Mouse (Mus musculus): ENCODE data around the gene Bms1. TPM values are rescaled to one million over a fixed set of nuclear protein-coding genes. Genes with fewer than 3 reads are reported as not detected.

Bms1 gene
- polyA plus RNA-seq, 1 experiment = 39.6 TPM

- no peak for TF ChIP-seq POLR2A (IDR thresholded peaks at IDR 0.05; ENCODE audit: low read depth, low read length)
- peak; percentile 50; the same call in 1 of the 2 replicates for TF ChIP-seq CTCF (IDR thresholded peaks at IDR 0.05; ENCODE audit: borderline replicate concordance, insufficient read depth, low read length)
- H3K27ac ChIP-seq (ENCODE audit: insufficient read depth, low read length) = no peak overlapping the region
- H3K4me3 ChIP-seq (ENCODE audit: insufficient read depth, low read length) = no peak overlapping the region
- H3K4me1 ChIP-seq (ENCODE audit: control insufficient read depth, insufficient read depth, low read length) = no peaks in the 10 kb centered on the region
These were observed 46.0 kb downstream of the Bms1 start for GRCm38 (mm10) chr6:118373294-118373693.

GRCm38 (mm10) chr6:118372794-118373193 lies 46.5 kb downstream of the Bms1 start:
- no peak overlapping the region for H3K27ac ChIP-seq (ENCODE audit: insufficient read depth, low read length)
- TF ChIP-seq POLR2A (IDR thresholded peaks at IDR 0.05; ENCODE audit: low read depth, low read length) = no peak
- TF ChIP-seq CTCF (IDR thresholded peaks at IDR 0.05; ENCODE audit: borderline replicate concordance, insufficient read depth, low read length) = no peak
- H3K4me3 ChIP-seq (ENCODE audit: insufficient read depth, low read length) = no peak overlapping the region
- no peaks in the 10 kb centered on the region for H3K4me1 ChIP-seq (ENCODE audit: control insufficient read depth, insufficient read depth, low read length)

GRCm38 (mm10) chr6:118367502-118367901 lies 51.8 kb downstream of the Bms1 start:
- Histone ChIP-seq H3K4me3 (ENCODE audit: insufficient read depth, low read length) (no peak overlapping the region), H3K4me1 (ENCODE audit: control insufficient read depth, insufficient read depth, low read length) (peaks cover 14% of the 10 kb centered on the region), H3K27ac (ENCODE audit: insufficient read depth, low read length) (peak overlapping the region; percentile 17; the same call in 1 of the 2 replicates)
- no peak for TF ChIP-seq CTCF (IDR thresholded peaks at IDR 0.05; ENCODE audit: borderline replicate concordance, insufficient read depth, low read length)
- TF ChIP-seq POLR2A (IDR thresholded peaks at IDR 0.05; ENCODE audit: low read depth, low read length) = no peak

GRCm38 (mm10) chr6:118366196-118366595 lies 53.1 kb downstream of the Bms1 start:
- Histone ChIP-seq H3K4me3 (ENCODE audit: insufficient read depth, low read length) (no peak overlapping the region), H3K4me1 (ENCODE audit: control insufficient read depth, insufficient read depth, low read length) (peaks cover 14% of the 10 kb centered on the region), H3K27ac (ENCODE audit: insufficient read depth, low read length) (no peak overlapping the region; the same call in 1 of the 2 replicates)
- TF ChIP-seq POLR2A (IDR thresholded peaks at IDR 0.05; ENCODE audit: low read depth, low read length) (no peak), CTCF (IDR thresholded peaks at IDR 0.05; ENCODE audit: borderline replicate concordance, insufficient read depth, low read length) (no peak)

GRCm38 (mm10) chr6:118365781-118366180 lies 53.5 kb downstream of the Bms1 start:
- TF ChIP-seq POLR2A (IDR thresholded peaks at IDR 0.05; ENCODE audit: low read depth, low read length) = no peak
- TF ChIP-seq CTCF (IDR thresholded peaks at IDR 0.05; ENCODE audit: borderline replicate concordance, insufficient read depth, low read length) = no peak
- H3K4me3 ChIP-seq (ENCODE audit: insufficient read depth, low read length) = no peak overlapping the region
- peaks cover 14% of the 10 kb centered on the region for H3K4me1 ChIP-seq (ENCODE audit: control insufficient read depth, insufficient read depth, low read length)
- H3K27ac ChIP-seq (ENCODE audit: insufficient read depth, low read length) = no peak overlapping the region; the same call in 1 of the 2 replicates

- TF ChIP-seq CTCF (IDR thresholded peaks at IDR 0.05; ENCODE audit: borderline replicate concordance, insufficient read depth, low read length) (no peak), POLR2A (IDR thresholded peaks at IDR 0.05; ENCODE audit: low read depth, low read length) (no peak)
- Histone ChIP-seq H3K4me3 (ENCODE audit: insufficient read depth, low read length) (no peak overlapping the region), H3K27ac (ENCODE audit: insufficient read depth, low read length) (no peak overlapping the region), H3K4me1 (ENCODE audit: control insufficient read depth, insufficient read depth, low read length) (no peaks in the 10 kb centered on the region)
These were observed 68.9 kb downstream of the Bms1 start for GRCm38 (mm10) chr6:118350342-118350741.

GRCm38 (mm10) chr6:118348186-118348585 lies 71.1 kb downstream of the Bms1 start:
- no peak overlapping the region for H3K27ac ChIP-seq (ENCODE audit: insufficient read depth, low read length)
- TF ChIP-seq POLR2A (IDR thresholded peaks at IDR 0.05; ENCODE audit: low read depth, low read length) = no peak
- no peaks in the 10 kb centered on the region for H3K4me1 ChIP-seq (ENCODE audit: control insufficient read depth, insufficient read depth, low read length)
- H3K4me3 ChIP-seq (ENCODE audit: insufficient read depth, low read length) = no peak overlapping the region

- no peak for TF ChIP-seq CTCF (IDR thresholded peaks at IDR 0.05; ENCODE audit: borderline replicate concordance, insufficient read depth, low read length)
- TF ChIP-seq POLR2A (IDR thresholded peaks at IDR 0.05; ENCODE audit: low read depth, low read length) = no peak
- Histone ChIP-seq H3K4me3 (ENCODE audit: insufficient read depth, low read length) (no peak overlapping the region), H3K4me1 (ENCODE audit: control insufficient read depth, insufficient read depth, low read length) (no peaks in the 10 kb centered on the region), H3K27ac (ENCODE audit: insufficient read depth, low read length) (no peak overlapping the region)
These were observed 72.0 kb downstream of the Bms1 start for GRCm38 (mm10) chr6:118347291-118347690.

- no peak overlapping the region for H3K27ac ChIP-seq (ENCODE audit: insufficient read depth, low read length)
- no peaks in the 10 kb centered on the region for H3K4me1 ChIP-seq (ENCODE audit: control insufficient read depth, insufficient read depth, low read length)
- no peak for TF ChIP-seq POLR2A (IDR thresholded peaks at IDR 0.05; ENCODE audit: low read depth, low read length)
- no peak for TF ChIP-seq CTCF (IDR thresholded peaks at IDR 0.05; ENCODE audit: borderline replicate concordance, insufficient read depth, low read length)
- H3K4me3 ChIP-seq (ENCODE audit: insufficient read depth, low read length) = no peak overlapping the region
These were observed 77.3 kb downstream of the Bms1 start for GRCm38 (mm10) chr6:118341861-118342485.

- no peaks in the 10 kb centered on the region for H3K4me1 ChIP-seq (ENCODE audit: control insufficient read depth, insufficient read depth, low read length)
- no peak overlapping the region for H3K27ac ChIP-seq (ENCODE audit: insufficient read depth, low read length)
- no peak overlapping the region for H3K4me3 ChIP-seq (ENCODE audit: insufficient read depth, low read length)
- no peak for TF ChIP-seq POLR2A (IDR thresholded peaks at IDR 0.05; ENCODE audit: low read depth, low read length)
- no peak for TF ChIP-seq CTCF (IDR thresholded peaks at IDR 0.05; ENCODE audit: borderline replicate concordance, insufficient read depth, low read length)
These were observed 81.6 kb downstream of the Bms1 start for GRCm38 (mm10) chr6:118337660-118338059.

Measured in embryonic fibroblast, embryonic 13.5 days (primary cell).